Mouse (Mus musculus): ENCODE measurements around the gene Fxyd1.

Fxyd1 gene

GRCm38 (mm10) chr7:31052636-31053434 lies 4.2 kb downstream of the Fxyd1 start:
- peak; percentile 61 for DNase-seq (ENCODE audit: low read depth, low spot score)

DNA sequence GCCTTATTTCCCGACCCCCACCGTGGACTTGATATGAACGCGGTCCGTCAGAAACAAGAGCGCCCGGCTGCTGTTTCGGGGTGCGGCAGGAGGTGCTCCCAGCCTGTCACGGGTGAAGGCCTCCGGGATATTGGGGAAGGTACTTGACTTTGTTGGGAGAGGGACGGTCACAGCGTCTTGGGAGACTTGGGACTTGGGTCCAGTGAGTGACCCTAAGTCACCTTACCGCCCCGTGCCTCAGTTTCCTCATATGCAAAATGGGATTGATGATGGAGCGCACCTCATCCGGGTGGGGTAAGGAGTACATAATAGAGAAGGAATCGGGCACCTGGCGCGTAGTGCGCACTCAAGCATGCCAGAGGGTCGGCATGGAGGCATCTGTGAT lies 4.8 kb downstream of the Fxyd1 start:
- no peak for DNase-seq (ENCODE audit: low read depth, low spot score)

- DNase-seq (ENCODE audit: low read depth, low spot score), result no peak
These were observed 5.5 kb downstream of the Fxyd1 start, which contains the start of gene Fxyd7 for GRCm38 (mm10) chr7:31051321-31052021. Fxyd7 (minus strand) TSS chr7:31051467.

GRCm38 (mm10) chr7:31050921-31051320 lies 6.1 kb downstream of the Fxyd1 start:
- DNase-seq (ENCODE audit: low read depth, low spot score), result no peak

GRCm38 (mm10) chr7:31050487-31050886 lies 6.5 kb downstream of the Fxyd1 start:
- DNase-seq (ENCODE audit: low read depth, low spot score), result no peak

DNA sequence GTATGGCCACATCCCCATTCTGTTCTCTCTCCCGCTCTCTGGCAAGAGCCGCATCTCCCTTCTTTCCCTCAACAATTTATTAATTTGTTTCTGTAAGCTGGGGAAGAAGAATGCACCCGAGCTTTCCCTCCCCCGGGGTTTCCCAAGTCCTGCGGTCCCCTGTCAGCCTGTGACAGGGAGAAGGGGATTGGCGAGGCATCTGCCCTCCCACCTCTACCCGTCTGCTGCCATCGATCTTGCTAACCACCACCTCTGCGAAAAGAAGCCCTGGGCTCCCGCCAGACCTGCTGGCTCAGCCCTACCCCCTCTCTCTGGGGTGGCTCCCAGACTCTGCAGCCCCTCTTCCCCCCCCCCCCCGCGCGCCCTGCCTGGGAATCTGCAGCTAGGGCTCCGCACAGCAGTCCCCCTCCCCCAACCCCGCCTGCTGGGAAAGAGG lies 7.1 kb downstream of the Fxyd1 start:
- no peak for DNase-seq (ENCODE audit: low read depth, low spot score)

- no peak for DNase-seq (ENCODE audit: low read depth, low spot score)
These were observed 7.7 kb downstream of the Fxyd1 start for GRCm38 (mm10) chr7:31049135-31049845.

GRCm38 (mm10) chr7:31042431-31042910 lies 14.5 kb downstream of the Fxyd1 start, which contains the start of gene Fxyd5:
Fxyd5 (minus strand) TSS chr7:31042481.
- DNase-seq (ENCODE audit: low read depth, low spot score), result no peak

- DNase-seq (ENCODE audit: low read depth, low spot score), result no peak
These were observed 15.2 kb downstream of the Fxyd1 start for GRCm38 (mm10) chr7:31041662-31042315.

DNA sequence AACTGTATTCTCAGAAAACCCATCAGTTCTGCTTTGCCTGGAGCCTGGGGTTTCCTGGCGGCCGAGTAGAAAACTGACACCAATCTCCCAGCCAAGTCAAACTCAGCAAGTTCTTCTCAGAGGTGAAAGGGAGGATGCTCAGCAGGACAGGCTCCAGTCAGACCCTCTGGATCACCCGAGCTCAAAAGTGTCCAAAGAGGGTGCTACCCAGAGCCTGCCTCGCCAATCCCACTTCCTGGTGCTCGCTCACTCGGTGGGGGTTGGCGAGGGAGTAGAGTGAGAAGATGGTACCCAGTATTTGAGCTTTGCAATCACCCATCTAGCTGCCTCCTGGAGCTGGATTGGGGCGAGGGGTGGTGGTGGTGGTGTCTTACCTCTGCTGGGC lies 16.0 kb downstream of the Fxyd1 start:
- DNase-seq (ENCODE audit: low read depth, low spot score), result no peak

DNA sequence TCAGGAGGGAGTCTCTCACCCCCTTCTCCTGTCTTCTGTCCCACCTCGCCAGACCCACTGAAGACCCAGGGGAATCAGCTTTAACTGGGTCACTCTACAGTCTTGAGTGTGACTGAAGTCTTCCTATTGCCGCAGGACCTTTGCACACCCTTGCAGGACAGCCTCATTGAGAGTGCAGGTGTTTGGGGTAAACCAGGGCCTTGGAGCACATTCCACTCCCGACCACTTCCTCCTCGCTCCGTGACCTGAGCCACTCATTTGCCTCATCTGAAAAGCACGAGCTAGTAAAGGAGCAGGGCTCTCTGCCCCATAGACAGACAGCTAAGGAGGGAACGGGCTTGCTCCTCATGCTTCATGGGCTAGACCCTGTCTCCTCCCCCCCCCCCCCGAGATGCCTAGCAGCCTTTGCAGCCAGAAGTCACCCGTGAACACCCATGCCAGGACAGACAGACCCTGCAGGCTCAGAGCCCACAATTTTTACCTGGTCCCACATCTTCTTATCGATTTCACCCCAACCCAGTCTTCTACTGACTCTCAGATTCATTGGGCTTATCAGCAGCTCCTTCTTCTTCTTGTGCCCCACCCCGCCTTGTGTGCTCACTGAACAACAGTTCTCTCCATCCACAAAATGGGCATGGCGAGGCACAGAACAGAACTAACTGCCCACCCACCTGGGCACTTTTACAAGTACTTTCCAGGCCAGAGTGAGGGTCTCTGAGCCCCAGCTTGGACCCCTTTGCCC lies 16.5 kb downstream of the Fxyd1 start:
- no peak for DNase-seq (ENCODE audit: low read depth, low spot score)

- DNase-seq (ENCODE audit: low read depth, low spot score), result no peak
These were observed 18.0 kb downstream of the Fxyd1 start for GRCm38 (mm10) chr7:31039011-31039410.

GRCm38 (mm10) chr7:31037675-31038074 lies 19.3 kb downstream of the Fxyd1 start:
- DNase-seq (ENCODE audit: low read depth, low spot score), result no peak

DNA sequence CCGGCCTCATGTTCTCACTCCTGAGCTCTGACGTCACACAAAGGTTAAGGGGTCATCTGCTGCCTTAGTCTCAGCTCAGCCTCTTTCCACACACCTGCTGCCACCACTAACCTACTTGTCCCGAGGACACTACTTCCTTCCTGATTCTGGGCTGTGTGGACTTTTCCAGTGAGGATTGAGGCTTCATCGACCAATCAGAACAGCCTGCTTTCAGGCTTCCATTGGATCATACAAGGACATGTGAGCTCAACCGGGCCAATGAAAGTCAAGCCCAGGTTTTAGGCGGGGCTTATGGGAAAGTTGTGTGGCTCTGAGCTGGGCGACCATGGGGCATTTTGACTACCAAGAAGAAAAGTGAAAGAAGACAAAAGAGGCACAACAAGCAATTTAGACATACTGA lies 20.1 kb downstream of the Fxyd1 start:
- DNase-seq (ENCODE audit: low read depth, low spot score), result no peak

GRCm38 (mm10) chr7:31035291-31035690 lies 21.7 kb downstream of the Fxyd1 start:
- no peak for DNase-seq (ENCODE audit: low read depth, low spot score)

DNA sequence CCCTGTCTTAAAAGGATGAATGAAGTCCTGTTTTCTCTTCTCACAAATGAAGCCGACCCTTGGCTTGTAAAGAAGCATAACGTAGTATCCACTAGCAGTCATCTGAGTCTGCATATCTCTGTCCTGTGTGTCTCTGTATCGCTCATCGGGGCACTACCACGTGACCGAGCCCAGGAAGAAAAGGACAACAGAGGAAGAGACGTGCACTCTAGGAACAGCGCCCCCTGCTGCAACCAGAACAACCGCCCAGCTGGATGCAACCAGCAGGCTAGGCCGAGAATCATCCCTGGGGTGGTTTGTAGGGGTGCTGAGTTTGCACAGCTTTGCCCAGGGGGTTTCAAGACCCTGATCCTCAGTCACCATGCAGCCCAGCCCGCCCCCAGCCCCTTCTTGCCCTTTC lies 22.2 kb downstream of the Fxyd1 start:
- no peak for DNase-seq (ENCODE audit: low read depth, low spot score)

DNA sequence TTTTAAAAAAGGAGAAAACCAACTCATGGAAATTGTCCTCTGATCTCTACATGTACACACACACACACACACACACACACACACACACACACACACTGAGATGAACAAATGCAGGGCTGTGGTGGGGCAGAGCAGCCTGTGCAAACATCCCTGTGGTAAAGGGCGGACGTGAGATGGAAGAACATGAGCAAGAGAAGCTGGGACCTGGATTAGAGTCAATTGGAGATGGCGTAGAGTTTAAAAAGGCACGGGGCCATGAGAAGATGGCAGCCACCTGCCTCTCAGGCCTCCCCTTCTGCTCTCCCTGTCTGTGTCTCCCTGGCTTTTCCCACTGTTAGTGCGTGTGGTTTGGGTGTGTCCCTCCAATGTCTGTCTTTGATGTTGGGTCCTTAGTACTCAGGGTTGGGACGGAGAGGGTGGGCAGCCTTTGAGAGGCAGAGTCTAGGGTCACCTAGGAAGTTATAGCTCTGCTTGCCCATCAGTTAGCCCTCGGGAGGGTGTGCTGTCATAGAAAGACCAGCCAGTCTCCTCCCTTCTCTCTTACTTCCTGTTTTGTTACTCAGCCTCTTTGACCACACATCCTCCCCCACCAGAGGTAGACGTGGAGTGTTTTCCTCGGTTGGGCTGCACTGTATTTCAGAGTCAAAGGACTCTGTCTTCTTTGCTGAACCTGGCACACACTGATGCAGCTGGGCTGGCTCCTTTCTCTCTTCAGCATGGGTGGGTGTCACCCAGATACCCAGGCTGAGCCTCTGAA lies 23.4 kb downstream of the Fxyd1 start:
- no peak for DNase-seq (ENCODE audit: low read depth, low spot score)

GRCm38 (mm10) chr7:31031731-31032130 lies 25.3 kb downstream of the Fxyd1 start:
- no peak for DNase-seq (ENCODE audit: low read depth, low spot score)

GRCm38 (mm10) chr7:31030717-31031116 lies 26.3 kb downstream of the Fxyd1 start:
- no peak for DNase-seq (ENCODE audit: low read depth, low spot score)

DNA sequence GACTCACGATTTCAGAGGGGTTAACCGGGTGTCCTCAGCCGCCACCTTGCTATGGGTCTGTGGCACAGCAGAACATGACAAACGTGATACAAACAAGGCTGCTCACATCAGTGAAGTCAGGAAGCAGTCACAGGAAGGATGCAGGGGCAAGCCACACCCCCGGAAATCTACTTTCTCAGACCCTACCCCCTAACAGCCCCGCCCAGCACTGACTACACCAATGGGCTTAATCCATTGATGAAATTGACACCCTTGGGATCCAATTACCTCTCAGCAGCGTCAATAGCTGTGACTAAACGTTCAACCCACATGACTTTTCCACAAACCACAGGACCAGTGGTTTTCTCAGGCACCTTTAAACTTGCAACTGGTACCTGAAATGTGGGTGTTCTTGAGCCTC lies 28.4 kb downstream of the Fxyd1 start:
- no peak for DNase-seq (ENCODE audit: low read depth, low spot score)
